Mouse (Mus musculus): Measurements from ENCODE around the gene Zbtb44. TPM values are rescaled to one million over a fixed set of nuclear protein-coding genes. Genes with fewer than 3 reads are reported as not detected.

The Zbtb44 gene
- polyA plus RNA-seq, 1 experiment = 24.3 TPM

- H3K27ac ChIP-seq (ENCODE audit: insufficient read depth, low read depth, low read length) = no peak overlapping the region
- H3K4me1 ChIP-seq (ENCODE audit: control insufficient read depth, insufficient read depth, low read length) = peaks cover 11% of the 10 kb centered on the region
- no peak overlapping the region for H3K4me3 ChIP-seq (ENCODE audit: insufficient read depth, low read length)
- no peak for TF ChIP-seq CTCF (IDR thresholded peaks at IDR 0.05; ENCODE audit: low read depth, low read length)
- no peak for TF ChIP-seq POLR2A (IDR thresholded peaks at IDR 0.05; ENCODE audit: borderline replicate concordance, low read depth, low read length)
Measured at GRCm38 (mm10) chr9:31011533-31011932, 18.9 kb upstream of the Zbtb44 start.

DNA sequence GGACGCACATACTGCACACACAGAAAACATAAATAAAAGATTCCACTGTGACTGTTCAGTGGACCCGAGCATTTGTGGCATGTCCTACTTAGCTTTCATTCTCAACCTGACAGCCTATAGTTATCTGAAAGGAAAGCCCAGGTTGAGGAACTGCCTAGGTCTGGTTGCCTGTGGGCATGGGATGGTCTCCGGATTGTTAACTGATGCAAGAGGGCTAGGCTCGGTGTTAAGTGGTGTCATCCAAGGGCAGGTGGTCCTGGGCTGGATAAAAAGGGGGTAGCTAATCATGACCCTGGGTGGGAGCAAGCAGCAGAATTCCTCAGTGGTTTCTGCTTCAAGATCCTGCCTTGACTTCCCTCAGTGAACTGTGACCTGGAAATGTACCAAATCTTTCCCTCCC, 17.8 kb upstream of the Zbtb44 start:
- no peak for TF ChIP-seq CTCF (IDR thresholded peaks at IDR 0.05; ENCODE audit: low read depth, low read length)
- no peak for TF ChIP-seq POLR2A (IDR thresholded peaks at IDR 0.05; ENCODE audit: borderline replicate concordance, low read depth, low read length)

DNA sequence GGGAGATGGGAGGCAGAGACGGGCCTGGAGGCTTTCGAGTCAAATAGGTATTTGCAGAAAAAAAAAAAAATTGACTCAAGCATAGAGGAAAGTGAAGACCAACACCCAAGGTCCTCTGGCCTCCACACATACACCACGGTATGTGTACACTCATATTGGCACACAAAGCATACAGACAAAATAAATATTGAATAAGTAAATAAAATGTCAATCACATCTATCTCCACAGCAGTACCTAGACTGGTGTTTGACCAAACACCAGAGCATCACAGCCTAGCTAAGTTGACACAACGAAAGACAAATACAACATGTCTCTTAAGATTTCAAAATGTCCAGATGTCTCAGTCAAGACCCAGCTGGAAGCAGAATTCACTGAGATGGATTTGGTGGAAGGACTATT, 17.0 kb upstream of the Zbtb44 start:
- TF ChIP-seq POLR2A (IDR thresholded peaks at IDR 0.05; ENCODE audit: borderline replicate concordance, low read depth, low read length) (no peak), CTCF (IDR thresholded peaks at IDR 0.05; ENCODE audit: low read depth, low read length) (no peak)
- H3K4me3 ChIP-seq (ENCODE audit: insufficient read depth, low read length) = no peak overlapping the region
- H3K4me1 ChIP-seq (ENCODE audit: control insufficient read depth, insufficient read depth, low read length) = peaks cover 11% of the 10 kb centered on the region

More for the DNA sequence above, 17.8 kb upstream of the Zbtb44 start:
- Histone ChIP-seq H3K4me3 (ENCODE audit: insufficient read depth, low read length) (no peak overlapping the region), H3K27ac (ENCODE audit: insufficient read depth, low read depth, low read length) (no peak overlapping the region), H3K4me1 (ENCODE audit: control insufficient read depth, insufficient read depth, low read length) (peaks cover 11% of the 10 kb centered on the region)

GRCm38 (mm10) chr9:31017616-31018015, 12.8 kb upstream of the Zbtb44 start:
- TF ChIP-seq CTCF (IDR thresholded peaks at IDR 0.05; ENCODE audit: low read depth, low read length) (no peak), POLR2A (IDR thresholded peaks at IDR 0.05; ENCODE audit: borderline replicate concordance, low read depth, low read length) (no peak)
- Histone ChIP-seq H3K4me3 (ENCODE audit: insufficient read depth, low read length) (no peak overlapping the region), H3K4me1 (ENCODE audit: control insufficient read depth, insufficient read depth, low read length) (no peaks in the 10 kb centered on the region), H3K27ac (ENCODE audit: insufficient read depth, low read depth, low read length) (no peak overlapping the region)

More for the DNA sequence above, 17.0 kb upstream of the Zbtb44 start:
- no peak overlapping the region for H3K27ac ChIP-seq (ENCODE audit: insufficient read depth, low read depth, low read length)

- Histone ChIP-seq H3K4me1 (ENCODE audit: control insufficient read depth, insufficient read depth, low read length) (no peaks in the 10 kb centered on the region), H3K27ac (ENCODE audit: insufficient read depth, low read depth, low read length) (no peak overlapping the region), H3K4me3 (ENCODE audit: insufficient read depth, low read length) (no peak overlapping the region)
- no peak for TF ChIP-seq POLR2A (IDR thresholded peaks at IDR 0.05; ENCODE audit: borderline replicate concordance, low read depth, low read length)
- TF ChIP-seq CTCF (IDR thresholded peaks at IDR 0.05; ENCODE audit: low read depth, low read length) = no peak
Measured at GRCm38 (mm10) chr9:31018158-31018557, 12.3 kb upstream of the Zbtb44 start.

GRCm38 (mm10) chr9:31018705-31019104, 11.7 kb upstream of the Zbtb44 start:
- H3K4me3 ChIP-seq (ENCODE audit: insufficient read depth, low read length) = no peak overlapping the region
- no peak for TF ChIP-seq POLR2A (IDR thresholded peaks at IDR 0.05; ENCODE audit: borderline replicate concordance, low read depth, low read length)
- no peak for TF ChIP-seq CTCF (IDR thresholded peaks at IDR 0.05; ENCODE audit: low read depth, low read length)
- H3K4me1 ChIP-seq (ENCODE audit: control insufficient read depth, insufficient read depth, low read length) = no peaks in the 10 kb centered on the region
- H3K27ac ChIP-seq (ENCODE audit: insufficient read depth, low read depth, low read length) = no peak overlapping the region

DNA sequence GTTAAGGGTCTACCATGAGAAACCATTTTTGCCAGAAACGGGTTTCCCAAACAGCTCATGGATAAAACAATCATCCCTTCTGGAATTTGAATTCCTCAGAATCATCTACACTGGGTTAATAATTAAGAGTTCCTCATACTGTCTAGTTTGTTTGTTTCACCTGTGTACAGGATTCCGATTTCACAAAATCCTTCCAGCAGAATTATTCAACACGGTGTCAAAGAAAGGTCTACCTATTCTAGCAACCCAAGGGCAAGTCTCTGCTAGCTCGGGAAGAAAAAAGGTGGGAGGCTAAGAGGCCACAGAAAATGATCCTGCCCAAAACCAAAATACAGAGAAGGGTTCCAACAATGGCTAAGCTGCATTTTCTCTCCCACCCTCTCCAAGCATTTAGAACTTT, 2.2 kb upstream of the Zbtb44 start:
- Histone ChIP-seq H3K4me1 (ENCODE audit: control insufficient read depth, insufficient read depth, low read length) (peaks cover 10% of the 10 kb centered on the region), H3K4me3 (ENCODE audit: insufficient read depth, low read length) (no peak overlapping the region), H3K27ac (ENCODE audit: insufficient read depth, low read depth, low read length) (no peak overlapping the region)
- TF ChIP-seq POLR2A (IDR thresholded peaks at IDR 0.05; ENCODE audit: borderline replicate concordance, low read depth, low read length) (no peak), CTCF (IDR thresholded peaks at IDR 0.05; ENCODE audit: low read depth, low read length) (no peak)

DNA sequence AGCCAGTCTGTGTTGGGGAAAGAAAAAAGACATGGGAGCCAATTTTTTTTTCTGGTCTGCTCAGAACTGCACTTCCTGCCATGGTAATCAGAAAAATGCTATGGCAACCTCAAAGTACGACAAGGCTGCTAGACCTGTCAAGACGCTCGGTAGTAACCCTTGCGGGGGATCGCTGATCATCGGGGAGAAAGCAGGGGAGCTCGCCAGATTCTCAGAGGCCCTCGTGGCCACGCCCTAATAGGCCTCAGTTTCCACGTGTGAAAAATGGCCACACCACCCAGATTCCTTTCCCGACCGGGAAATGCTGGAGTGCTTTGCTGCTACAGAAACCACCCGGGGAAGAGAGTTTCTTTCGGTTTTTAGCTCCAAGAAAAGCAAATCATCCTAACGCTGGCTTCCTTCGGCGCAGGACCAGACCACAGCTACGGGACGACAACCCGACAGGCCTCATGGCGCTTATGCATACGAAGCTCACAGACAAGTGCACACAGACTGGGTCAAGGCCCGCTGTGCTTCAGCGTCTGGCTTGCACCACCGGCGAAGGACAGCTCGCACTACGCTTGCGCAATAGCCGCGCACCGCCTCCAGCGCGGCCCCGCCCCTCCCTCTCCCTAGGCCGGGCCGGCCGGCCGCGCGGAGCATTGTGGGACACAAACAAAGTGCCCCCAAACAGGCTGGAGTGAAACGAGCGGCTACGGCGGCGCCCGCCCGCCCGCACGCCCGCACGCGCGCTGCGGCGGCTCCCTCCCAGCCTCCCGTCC, 513 bp upstream of the Zbtb44 start:
- TF ChIP-seq POLR2A (IDR thresholded peaks at IDR 0.05; ENCODE audit: borderline replicate concordance, low read depth, low read length) = no peak; the same call in 1 of the 2 replicates
- no peak for TF ChIP-seq CTCF (IDR thresholded peaks at IDR 0.05; ENCODE audit: low read depth, low read length)
- H3K4me1 ChIP-seq (ENCODE audit: control insufficient read depth, insufficient read depth, low read length) = peaks cover 10% of the 10 kb centered on the region

GRCm38 (mm10) chr9:31031414-31031843, 985 bp downstream of the Zbtb44 start:
- TF ChIP-seq CTCF (IDR thresholded peaks at IDR 0.05; ENCODE audit: low read depth, low read length) (no peak), POLR2A (IDR thresholded peaks at IDR 0.05; ENCODE audit: borderline replicate concordance, low read depth, low read length) (no peak)
- no peak overlapping the region for H3K27ac ChIP-seq (ENCODE audit: insufficient read depth, low read depth, low read length)
- H3K4me3 ChIP-seq (ENCODE audit: insufficient read depth, low read length) = peak overlapping the region; percentile 75
- peaks cover 10% of the 10 kb centered on the region for H3K4me1 ChIP-seq (ENCODE audit: control insufficient read depth, insufficient read depth, low read length)

More for the DNA sequence above, 513 bp upstream of the Zbtb44 start:
- peak overlapping the region; percentile 80 for H3K27ac ChIP-seq (ENCODE audit: insufficient read depth, low read depth, low read length)
- H3K4me3 ChIP-seq (ENCODE audit: insufficient read depth, low read length) = peak overlapping the region; percentile 75

- H3K27ac ChIP-seq (ENCODE audit: insufficient read depth, low read depth, low read length) = no peak overlapping the region
- peaks cover 10% of the 10 kb centered on the region for H3K4me1 ChIP-seq (ENCODE audit: control insufficient read depth, insufficient read depth, low read length)
- H3K4me3 ChIP-seq (ENCODE audit: insufficient read depth, low read length) = no peak overlapping the region
- no peak for TF ChIP-seq POLR2A (IDR thresholded peaks at IDR 0.05; ENCODE audit: borderline replicate concordance, low read depth, low read length)
- no peak for TF ChIP-seq CTCF (IDR thresholded peaks at IDR 0.05; ENCODE audit: low read depth, low read length)
Measured at GRCm38 (mm10) chr9:31032546-31032945, 2.1 kb downstream of the Zbtb44 start.

Data from bone marrow macrophage, adult 2 months (primary cell).